Mouse (Mus musculus): ENCODE results near the gene Ap1b1. TPM values are rescaled to one million over a fixed set of nuclear protein-coding genes. Genes with fewer than 3 reads are reported as not detected.

The Ap1b1 gene
- polyA plus RNA-seq, 2 experiments = 58.8 to 64.1 TPM

- no peak for DNase-seq (ENCODE audit: low read depth in 3 of 3, low spot score in 3 of 3)
- H3K27ac ChIP-seq = peak overlapping the region; percentile 28; the same call in 1 of the 2 replicates
These were observed 20.3 kb upstream of the Ap1b1 start for GRCm38 (mm10) chr11:4966325-4966724.

GRCm38 (mm10) chr11:4966888-4967287 is 19.7 kb upstream of the Ap1b1 start:
- no peaks in the 10 kb centered on the region for H3K27me3 ChIP-seq (ENCODE audit: control insufficient read depth, insufficient read depth, low read length)
- H3K36me3 ChIP-seq (replicated peaks; ENCODE audit: control insufficient read depth, insufficient read depth, low read depth) = no peaks in the 10 kb centered on the region
- H3K9ac ChIP-seq (replicated peaks) = no peak overlapping the region
- 14% methylated on average over 5 of the region's 5 CpGs for WGBS (ENCODE audit: insufficient replicate concordance)
- no peak overlapping the region for H3K4me3 ChIP-seq (ENCODE audit: insufficient read depth in 1 of 2, low read depth in 2 of 2, low read length in 2 of 2)
- DNase-seq (ENCODE audit: low read depth in 3 of 3, low spot score in 3 of 3) = peak in 1 of 3 experiments; percentile 47
- TF ChIP-seq CTCF (IDR thresholded peaks at IDR 0.05; ENCODE audit: low read depth) = no peak
- TF ChIP-seq EP300 (IDR thresholded peaks at IDR 0.05; ENCODE audit: low read depth) = no peak
- peak overlapping the region; percentile 34 for H3K27ac ChIP-seq
- H3K9me3 ChIP-seq (ENCODE audit: control insufficient read depth, low read length) = no peaks in the 10 kb centered on the region
- ATAC-seq (ENCODE audit: insufficient read depth) = peak; percentile 85
- H3K4me2 ChIP-seq (ENCODE audit: low read depth) = peak overlapping the region; percentile 13
- H3K4me1 ChIP-seq (replicated peaks; ENCODE audit: control insufficient read depth in 2 of 2, insufficient read depth in 2 of 2, low read length in 1 of 2) = peaks cover 2 to 22% of the 10 kb centered on the region in 2 experiments

More at GRCm38 (mm10) chr11:4966325-4966724, 20.3 kb upstream of the Ap1b1 start:
- H3K4me3 ChIP-seq (ENCODE audit: insufficient read depth in 1 of 2, low read depth in 2 of 2, low read length in 2 of 2) = no peak overlapping the region
- no peaks in the 10 kb centered on the region for H3K27me3 ChIP-seq (ENCODE audit: control insufficient read depth, insufficient read depth, low read length)
- no peaks in the 10 kb centered on the region for H3K36me3 ChIP-seq (replicated peaks; ENCODE audit: control insufficient read depth, insufficient read depth, low read depth)
- no peak overlapping the region for H3K9ac ChIP-seq (replicated peaks)
- H3K9me3 ChIP-seq (ENCODE audit: control insufficient read depth, low read length) = no peaks in the 10 kb centered on the region
- TF ChIP-seq EP300 (IDR thresholded peaks at IDR 0.05; ENCODE audit: low read depth) (no peak), CTCF (IDR thresholded peaks at IDR 0.05; ENCODE audit: low read depth) (no peak)
- no peak overlapping the region for H3K4me2 ChIP-seq (ENCODE audit: low read depth)
- WGBS (ENCODE audit: insufficient replicate concordance) = 50% methylated on average over 2 of the region's 2 CpGs
- H3K4me1 ChIP-seq (replicated peaks; ENCODE audit: control insufficient read depth in 2 of 2, insufficient read depth in 2 of 2, low read length in 1 of 2) = peaks cover 2 to 22% of the 10 kb centered on the region in 2 experiments
- ATAC-seq (ENCODE audit: insufficient read depth) = peak; percentile 9; the same call in 1 of the 2 replicates

GRCm38 (mm10) chr11:4967549-4967948 is 19.1 kb upstream of the Ap1b1 start:
- H3K27ac ChIP-seq = peak overlapping the region; percentile 34
- peak; percentile 72 for ATAC-seq (ENCODE audit: insufficient read depth)

GRCm38 (mm10) chr11:4968376-4968775 is 18.2 kb upstream of the Ap1b1 start:
- TF ChIP-seq EP300 (IDR thresholded peaks at IDR 0.05; ENCODE audit: low read depth) (no peak), CTCF (IDR thresholded peaks at IDR 0.05; ENCODE audit: low read depth) (no peak)
- ATAC-seq (ENCODE audit: insufficient read depth) = no peak
- no peak for DNase-seq (ENCODE audit: low read depth in 3 of 3, low spot score in 3 of 3)
- Histone ChIP-seq H3K9ac (replicated peaks) (no peak overlapping the region), H3K4me1 (replicated peaks; ENCODE audit: control insufficient read depth in 2 of 2, insufficient read depth in 2 of 2, low read length in 1 of 2) (peaks cover 2 to 23% of the 10 kb centered on the region in 2 experiments), H3K27ac (no peak overlapping the region), H3K27me3 (ENCODE audit: control insufficient read depth, insufficient read depth, low read length) (no peaks in the 10 kb centered on the region), H3K4me3 (ENCODE audit: insufficient read depth in 1 of 2, low read depth in 2 of 2, low read length in 2 of 2) (no peak overlapping the region), H3K4me2 (ENCODE audit: low read depth) (no peak overlapping the region), H3K36me3 (replicated peaks; ENCODE audit: control insufficient read depth, insufficient read depth, low read depth) (no peaks in the 10 kb centered on the region), H3K9me3 (ENCODE audit: control insufficient read depth, low read length) (no peaks in the 10 kb centered on the region)
- 53% methylated on average over 10 of the region's 10 CpGs for WGBS (ENCODE audit: insufficient replicate concordance)

More at GRCm38 (mm10) chr11:4967549-4967948, 19.1 kb upstream of the Ap1b1 start:
- 11% methylated on average over 2 of the region's 2 CpGs for WGBS (ENCODE audit: insufficient replicate concordance)
- H3K27me3 ChIP-seq (ENCODE audit: control insufficient read depth, insufficient read depth, low read length) = no peaks in the 10 kb centered on the region
- no peaks in the 10 kb centered on the region for H3K9me3 ChIP-seq (ENCODE audit: control insufficient read depth, low read length)
- no peaks in the 10 kb centered on the region for H3K36me3 ChIP-seq (replicated peaks; ENCODE audit: control insufficient read depth, insufficient read depth, low read depth)
- H3K4me2 ChIP-seq (ENCODE audit: low read depth) = peak overlapping the region; percentile 13
- H3K9ac ChIP-seq (replicated peaks) = no peak overlapping the region
- no peak for TF ChIP-seq CTCF (IDR thresholded peaks at IDR 0.05; ENCODE audit: low read depth)
- TF ChIP-seq EP300 (IDR thresholded peaks at IDR 0.05; ENCODE audit: low read depth) = peak; percentile 79
- no peak overlapping the region for H3K4me3 ChIP-seq (ENCODE audit: insufficient read depth in 1 of 2, low read depth in 2 of 2, low read length in 2 of 2)
- H3K4me1 ChIP-seq (replicated peaks; ENCODE audit: control insufficient read depth in 2 of 2, insufficient read depth in 2 of 2, low read length in 1 of 2) = peaks cover 2 to 22% of the 10 kb centered on the region in 2 experiments
- peak in 2 of 3 experiments; percentile 58 to 61 for DNase-seq (ENCODE audit: low read depth in 3 of 3, low spot score in 3 of 3)

GRCm38 (mm10) chr11:4972967-4973870 is 13.4 kb upstream of the Ap1b1 start:
- H3K36me3 ChIP-seq (replicated peaks; ENCODE audit: control insufficient read depth, insufficient read depth, low read depth) = no peaks in the 10 kb centered on the region
- no peak overlapping the region for H3K4me2 ChIP-seq (ENCODE audit: low read depth)
- H3K9me3 ChIP-seq (ENCODE audit: control insufficient read depth, low read length) = no peaks in the 10 kb centered on the region
- H3K9ac ChIP-seq (replicated peaks) = no peak overlapping the region
- 47% methylated on average over 13 of the region's 13 CpGs for WGBS (ENCODE audit: insufficient replicate concordance)
- peaks cover 3 to 20% of the 10 kb centered on the region in 2 experiments; a peak in 2 of 4 replicates for H3K4me1 ChIP-seq (replicated peaks; ENCODE audit: control insufficient read depth in 2 of 2, insufficient read depth in 2 of 2, low read length in 1 of 2)
- peak; percentile 73 for ATAC-seq (ENCODE audit: insufficient read depth)
- TF ChIP-seq CTCF (IDR thresholded peaks at IDR 0.05; ENCODE audit: low read depth) (peak; percentile 93), EP300 (IDR thresholded peaks at IDR 0.05; ENCODE audit: low read depth) (no peak)
- no peak overlapping the region for H3K4me3 ChIP-seq (ENCODE audit: insufficient read depth in 1 of 2, low read depth in 2 of 2, low read length in 2 of 2)
- no peak overlapping the region for H3K27ac ChIP-seq
- no peaks in the 10 kb centered on the region for H3K27me3 ChIP-seq (ENCODE audit: control insufficient read depth, insufficient read depth, low read length)
- peak; percentile 47 to 66 (median 56) for DNase-seq (ENCODE audit: low read depth in 3 of 3, low spot score in 3 of 3)

Data from liver, embryonic 14.5 days (tissue).